Mouse (Mus musculus): ENCODE results near the gene Crisp2. TPM values are rescaled to one million over a fixed set of nuclear protein-coding genes. Genes with fewer than 3 reads are reported as not detected.
"Not testable (repeated sequence)": the region's sequence is repeated elsewhere in the genome, so short reads cannot be mapped to it uniquely, and the experiment has no call there.

Crisp2 gene
- polyA plus RNA-seq, 1 experiment from 2014 or later: not detected

GRCm38 (mm10) chr17:40802707-40803340 lies 4.0 kb downstream of the Crisp2 start:
- Histone ChIP-seq H3K9ac (no peak overlapping the region), H3K4me2 (no peak overlapping the region), H3K9me3 (replicated peaks) (no peaks in the 10 kb centered on the region), H3K27me3 (no peaks in the 10 kb centered on the region), H3K27ac (no peak overlapping the region), H3K4me1 (no peaks in the 10 kb centered on the region), H3K4me3 (replicated peaks) (no peak overlapping the region), H3K36me3 (no peaks in the 10 kb centered on the region)
- WGBS: 86% methylated on average over 3 of the region's 3 CpGs
- ATAC-seq (replicated peaks; ENCODE audit: low FRiP score): no peak

- H3K27me3 ChIP-seq: no peaks in the 10 kb centered on the region
- 62% methylated on average over 20 of the region's 20 CpGs for WGBS
- no peak overlapping the region for H3K27ac ChIP-seq
- H3K36me3 ChIP-seq: no peaks in the 10 kb centered on the region
- no peaks in the 10 kb centered on the region for H3K9me3 ChIP-seq (replicated peaks)
- no peak overlapping the region for H3K4me2 ChIP-seq
- H3K9ac ChIP-seq: no peak overlapping the region
- no peaks in the 10 kb centered on the region for H3K4me1 ChIP-seq
- H3K4me3 ChIP-seq (replicated peaks): no peak overlapping the region
- no peak for ATAC-seq (replicated peaks; ENCODE audit: low FRiP score)
These were observed 12.6 kb downstream of the Crisp2 start for GRCm38 (mm10) chr17:40793921-40794854.

- no peak for ATAC-seq (replicated peaks; ENCODE audit: low FRiP score)
- Histone ChIP-seq H3K9ac (no peak overlapping the region), H3K27me3 (no peaks in the 10 kb centered on the region), H3K4me1 (no peaks in the 10 kb centered on the region), H3K4me2 (no peak overlapping the region), H3K27ac (no peak overlapping the region), H3K36me3 (no peaks in the 10 kb centered on the region), H3K9me3 (replicated peaks) (no peaks in the 10 kb centered on the region), H3K4me3 (replicated peaks) (no peak overlapping the region)
These were observed 16.9 kb downstream of the Crisp2 start for GRCm38 (mm10) chr17:40789877-40790276.

GRCm38 (mm10) chr17:40767120-40767519 lies 39.7 kb downstream of the Crisp2 start:
- no peaks in the 10 kb centered on the region for H3K4me1 ChIP-seq
- H3K27me3 ChIP-seq: no peaks in the 10 kb centered on the region
- H3K9me3 ChIP-seq (replicated peaks): no peaks in the 10 kb centered on the region
- 81% methylated on average over 1 of the region's 1 CpGs for WGBS
- no peak for ATAC-seq (replicated peaks; ENCODE audit: low FRiP score)
- no peak overlapping the region for H3K27ac ChIP-seq
- no peaks in the 10 kb centered on the region for H3K36me3 ChIP-seq
- no peak overlapping the region for H3K9ac ChIP-seq
- no peak overlapping the region for H3K4me2 ChIP-seq
- H3K4me3 ChIP-seq (replicated peaks): no peak overlapping the region

GRCm38 (mm10) chr17:40763662-40764061 lies 43.1 kb downstream of the Crisp2 start:
- no peak overlapping the region for H3K9ac ChIP-seq
- H3K9me3 ChIP-seq (replicated peaks): no peaks in the 10 kb centered on the region
- H3K27me3 ChIP-seq: no peaks in the 10 kb centered on the region
- H3K4me1 ChIP-seq: no peaks in the 10 kb centered on the region
- WGBS: 79% methylated on average over 4 of the region's 4 CpGs
- no peak for ATAC-seq (replicated peaks; ENCODE audit: low FRiP score)
- H3K4me2 ChIP-seq: no peak overlapping the region
- no peak overlapping the region for H3K27ac ChIP-seq
- no peak overlapping the region for H3K4me3 ChIP-seq (replicated peaks)
- no peaks in the 10 kb centered on the region for H3K36me3 ChIP-seq

GRCm38 (mm10) chr17:40731724-40732123 lies 75.1 kb downstream of the Crisp2 start:
- Histone ChIP-seq H3K4me3 (replicated peaks) (no peak overlapping the region), H3K9me3 (replicated peaks) (no peaks in the 10 kb centered on the region), H3K36me3 (no peaks in the 10 kb centered on the region), H3K9ac (no peak overlapping the region), H3K27ac (no peak overlapping the region), H3K27me3 (no peaks in the 10 kb centered on the region), H3K4me1 (no peaks in the 10 kb centered on the region), H3K4me2 (no peak overlapping the region)
- no peak for ATAC-seq (replicated peaks; ENCODE audit: low FRiP score)
- 46% methylated on average over 4 of the region's 4 CpGs for WGBS

- H3K9me3 ChIP-seq (replicated peaks): no peaks in the 10 kb centered on the region
- no peak overlapping the region for H3K4me2 ChIP-seq
- no peaks in the 10 kb centered on the region for H3K4me1 ChIP-seq
- H3K4me3 ChIP-seq (replicated peaks): no peak overlapping the region
- no peak overlapping the region for H3K9ac ChIP-seq
- 78% methylated on average over 2 of the region's 2 CpGs for WGBS
- H3K36me3 ChIP-seq: no peaks in the 10 kb centered on the region
- no peak for ATAC-seq (replicated peaks; ENCODE audit: low FRiP score)
- no peaks in the 10 kb centered on the region for H3K27me3 ChIP-seq
- no peak overlapping the region for H3K27ac ChIP-seq
These were observed 75.5 kb downstream of the Crisp2 start for GRCm38 (mm10) chr17:40731296-40731695.

- Histone ChIP-seq H3K4me2 (no peak within 1 kb of the TSS), H3K4me1 (no peaks in the 10 kb centered on the region), H3K27ac (no peak within 1 kb of the TSS), H3K9ac (no peak within 1 kb of the TSS), H3K4me3 (replicated peaks) (no peak within 1 kb of the TSS), H3K9me3 (replicated peaks) (no peaks in the 10 kb centered on the region), H3K27me3 (no peaks in the 10 kb centered on the region), H3K36me3 (no peaks in the 10 kb centered on the region)
- 88% methylated on average over 2 of the region's 2 CpGs for WGBS
- ATAC-seq (replicated peaks; ENCODE audit: low FRiP score): no peak
These were observed 80.0 kb downstream of the Crisp2 start, which contains the start of gene Esp1 for GRCm38 (mm10) chr17:40726820-40727219. Gene Esp1 (plus strand): TSS chr17:40727120.

GRCm38 (mm10) chr17:40717055-40717454 lies 89.7 kb downstream of the Crisp2 start:
- not testable (repeated sequence) for H3K4me2 ChIP-seq; H3K9ac ChIP-seq; H3K9me3 ChIP-seq (replicated peaks); ATAC-seq (replicated peaks; ENCODE audit: low FRiP score); H3K27me3 ChIP-seq; H3K4me1 ChIP-seq; H3K27ac ChIP-seq; H3K36me3 ChIP-seq; H3K4me3 ChIP-seq (replicated peaks)

GRCm38 (mm10) chr17:40716273-40716672 lies 90.5 kb downstream of the Crisp2 start:
- H3K27ac ChIP-seq: no peak overlapping the region
- no peaks in the 10 kb centered on the region for H3K27me3 ChIP-seq
- ATAC-seq (replicated peaks; ENCODE audit: low FRiP score): no peak
- H3K9me3 ChIP-seq (replicated peaks): no peaks in the 10 kb centered on the region
- no peaks in the 10 kb centered on the region for H3K4me1 ChIP-seq
- H3K36me3 ChIP-seq: no peaks in the 10 kb centered on the region
- no peak overlapping the region for H3K4me2 ChIP-seq
- no peak overlapping the region for H3K9ac ChIP-seq
- H3K4me3 ChIP-seq (replicated peaks): no peak overlapping the region

All from kidney, embryonic 15.5 days (tissue).